Mouse (Mus musculus): ENCODE measurements around the gene Creb1.

Gene Creb1

GRCm38 (mm10) chr1:64532589-64533470, at the start of gene Creb1:
Gene Creb1, plus strand, starts transcription at chr1:64532645.
- TF ChIP-seq GATA4 (IDR thresholded peaks at IDR 0.05; ENCODE audit: insufficient replicate concordance, low read length), result no peak

- TF ChIP-seq GATA4 (IDR thresholded peaks at IDR 0.05; ENCODE audit: insufficient replicate concordance, low read length), result no peak
These were observed 43.9 kb upstream of the Creb1 start for GRCm38 (mm10) chr1:64488521-64489029.

- TF ChIP-seq GATA4 (IDR thresholded peaks at IDR 0.05; ENCODE audit: insufficient replicate concordance, low read length), result no peak
These were observed 35.6 kb upstream of the Creb1 start for GRCm38 (mm10) chr1:64496803-64497202.

- no peak for TF ChIP-seq GATA4 (IDR thresholded peaks at IDR 0.05; ENCODE audit: insufficient replicate concordance, low read length)
These were observed 30.9 kb upstream of the Creb1 start for GRCm38 (mm10) chr1:64501382-64502140.

GRCm38 (mm10) chr1:64508479-64509096, 23.9 kb upstream of the Creb1 start:
- no peak for TF ChIP-seq GATA4 (IDR thresholded peaks at IDR 0.05; ENCODE audit: insufficient replicate concordance, low read length)

GRCm38 (mm10) chr1:64509678-64510077, 22.8 kb upstream of the Creb1 start:
- TF ChIP-seq GATA4 (IDR thresholded peaks at IDR 0.05; ENCODE audit: insufficient replicate concordance, low read length), result no peak

GRCm38 (mm10) chr1:64514184-64514583, 18.3 kb upstream of the Creb1 start:
- TF ChIP-seq GATA4 (IDR thresholded peaks at IDR 0.05; ENCODE audit: insufficient replicate concordance, low read length), result no peak

GRCm38 (mm10) chr1:64516593-64516992, 15.9 kb upstream of the Creb1 start:
- TF ChIP-seq GATA4 (IDR thresholded peaks at IDR 0.05; ENCODE audit: insufficient replicate concordance, low read length), result no peak

- no peak for TF ChIP-seq GATA4 (IDR thresholded peaks at IDR 0.05; ENCODE audit: insufficient replicate concordance, low read length)
These were observed 14.0 kb upstream of the Creb1 start for GRCm38 (mm10) chr1:64518480-64518879.

GRCm38 (mm10) chr1:64519345-64519744, 13.1 kb upstream of the Creb1 start:
- no peak for TF ChIP-seq GATA4 (IDR thresholded peaks at IDR 0.05; ENCODE audit: insufficient replicate concordance, low read length)

GRCm38 (mm10) chr1:64519901-64520300, 12.5 kb upstream of the Creb1 start:
- TF ChIP-seq GATA4 (IDR thresholded peaks at IDR 0.05; ENCODE audit: insufficient replicate concordance, low read length), result no peak

- no peak for TF ChIP-seq GATA4 (IDR thresholded peaks at IDR 0.05; ENCODE audit: insufficient replicate concordance, low read length)
These were observed 10.7 kb upstream of the Creb1 start for GRCm38 (mm10) chr1:64521734-64522133.

GRCm38 (mm10) chr1:64522637-64523036, 9.8 kb upstream of the Creb1 start:
- no peak for TF ChIP-seq GATA4 (IDR thresholded peaks at IDR 0.05; ENCODE audit: insufficient replicate concordance, low read length)

GRCm38 (mm10) chr1:64523117-64523516, 9.3 kb upstream of the Creb1 start:
- no peak for TF ChIP-seq GATA4 (IDR thresholded peaks at IDR 0.05; ENCODE audit: insufficient replicate concordance, low read length)

GRCm38 (mm10) chr1:64524661-64525060, 7.8 kb upstream of the Creb1 start:
- TF ChIP-seq GATA4 (IDR thresholded peaks at IDR 0.05; ENCODE audit: insufficient replicate concordance, low read length), result no peak

Data from liver, adult (tissue).